Mouse (Mus musculus) heart, embryonic 14.5 days (tissue): ENCODE measurements around the gene Prr12. TPM values are rescaled to one million over a fixed set of nuclear protein-coding genes. Genes with fewer than 3 reads are reported as not detected.

Experiments used
- ATAC-seq: fragments of 200-750 bp; cut with Nextera tagmentation; 2 replicates; pipeline ENCODE4 v1.8.0; 2017; ENCODE audit warnings: low read depth, moderate TSS enrichment; ENCODE audit not compliant: insufficient number of reproducible peaks, insufficient read depth, low FRiP score
- H3K27ac ChIP-seq, 2 experiments: fragments of 200-500 bp in 1 of 2; fragments of 300-500 bp in 1 of 2; sonication (generic) in 1 of 2; replicated peaks in 1 of 2; 2 replicates each; pipeline ENCODE4 v1.5.1; 2012 to 2014; ENCODE audit warnings: low read depth in 2 of 2, low read length in 2 of 2, control low read depth in 1 of 2, mild to moderate bottlenecking in 1 of 2, mixed read lengths in 1 of 2; ENCODE audit not compliant: control insufficient read depth in 1 of 2, insufficient read depth in 1 of 2
- H3K27me3 ChIP-seq: fragments of 300-500 bp; sonication (generic); 2 replicates; pipeline ENCODE4 v1.6.1; 2014; ENCODE audit warnings: mild to moderate bottlenecking, low read length, control low read depth; ENCODE audit not compliant: control insufficient read depth, insufficient read depth
- H3K36me3 ChIP-seq: fragments of 300-500 bp; sonication (generic); 2 replicates; pipeline ENCODE4 v1.6.1; 2014; ENCODE audit warnings: mild to moderate bottlenecking, control low read depth, low read length, mixed read lengths; ENCODE audit not compliant: control insufficient read depth, insufficient read depth
- H3K4me1 ChIP-seq, 2 experiments: fragments of 200-500 bp in 1 of 2; fragments of 300-500 bp in 1 of 2; sonication (generic) in 1 of 2; 2 replicates each; pipeline ENCODE4 v1.6.1; 2012 to 2014; ENCODE audit warnings: low read length in 2 of 2, control low read depth in 1 of 2, mixed read lengths in 1 of 2; ENCODE audit not compliant: control insufficient read depth in 2 of 2, insufficient read depth in 2 of 2
- H3K4me2 ChIP-seq: fragments of 300-500 bp; sonication (generic); 2 replicates; pipeline ENCODE4 v1.6.1; 2014; ENCODE audit warnings: mild to moderate bottlenecking, low read length
- H3K4me3 ChIP-seq, 2 experiments: fragments of 200-500 bp in 1 of 2; fragments of 300-500 bp in 1 of 2; sonication (generic) in 1 of 2; 2 replicates each; pipeline ENCODE4 v1.5.1; 2012 to 2014; ENCODE audit warnings: low read length in 2 of 2, mild to moderate bottlenecking in 2 of 2, control low read depth in 1 of 2, low read depth in 1 of 2, moderate library complexity in 1 of 2; ENCODE audit not compliant: control insufficient read depth in 1 of 2, insufficient read depth in 1 of 2
- H3K9ac ChIP-seq: fragments of 300-500 bp; sonication (generic); 2 replicates; pipeline ENCODE4 v1.6.1; 2014; ENCODE audit warnings: mild to moderate bottlenecking, low read length
- H3K9me3 ChIP-seq: fragments of 300-500 bp; sonication (generic); 2 replicates; pipeline ENCODE4 v1.6.1; 2016; ENCODE audit warnings: low read length, control low read depth; ENCODE audit not compliant: control insufficient read depth
- WGBS: fragments of 180-500 bp; shearing (Covaris S2); extraction: QIAGEN DNeasy Blood & Tissue Kit; methylation state at CpG from one replicate; pipeline ENCODE4 v1.1.7; 2014; 5-methylcytosine and 5-hydroxymethylcytosine counted together
- polyA plus RNA-seq: library from polyadenylated mRNA; unstranded; fragments of >200 nt; fragmentation: Nextera tagmentation; extraction: Ambion mirVana; gene quantifications from 2 replicates; pipeline ENCODE4 v1.2.1, GENCODE M21; 2014

Prr12 gene
- polyA plus RNA-seq, 1 experiment from 2014 or later, result 8.7 TPM

DNA sequence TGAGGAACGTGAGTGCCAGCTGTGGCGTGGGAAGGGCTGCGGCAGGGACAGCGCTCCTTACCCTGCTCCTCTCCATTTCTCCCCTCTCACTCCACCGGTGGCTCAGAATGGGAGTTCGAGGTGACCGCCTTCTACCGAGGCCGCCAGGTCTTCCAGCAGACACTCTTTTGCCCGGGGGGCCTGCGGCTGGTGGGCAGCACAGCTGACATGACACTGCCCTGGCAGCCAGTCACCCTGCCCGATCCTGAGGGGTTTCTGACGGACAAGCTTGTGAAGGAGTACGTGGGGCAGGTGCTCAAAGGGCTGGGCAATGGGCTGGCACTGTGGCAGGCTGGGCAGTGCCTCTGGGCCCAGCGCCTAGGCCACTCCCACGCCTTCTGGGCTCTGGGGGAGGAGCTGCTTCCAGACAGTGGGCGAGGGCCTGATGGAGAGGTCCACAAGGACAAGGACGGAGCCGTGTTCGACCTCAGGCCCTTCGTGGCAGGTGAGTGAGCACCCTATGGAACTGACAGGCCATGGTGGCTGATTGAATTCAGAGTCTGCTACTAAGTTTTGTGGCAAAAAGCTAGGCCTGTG lies 52.1 kb downstream of the Prr12 start:
- no peaks in the 10 kb centered on the region for H3K27me3 ChIP-seq
- H3K4me2 ChIP-seq, result no peak overlapping the region
- no peaks in the 10 kb centered on the region for H3K9me3 ChIP-seq
- H3K4me3 ChIP-seq, result no peak overlapping the region
- no peak for ATAC-seq
- H3K4me1 ChIP-seq, result peaks cover 14 to 34% of the 10 kb centered on the region in 2 experiments
- peaks cover 63% of the 10 kb centered on the region for H3K36me3 ChIP-seq
- 83% methylated on average over 21 of the region's 21 CpGs for WGBS
- H3K27ac ChIP-seq, result no peak overlapping the region
- H3K9ac ChIP-seq, result no peak overlapping the region

DNA sequence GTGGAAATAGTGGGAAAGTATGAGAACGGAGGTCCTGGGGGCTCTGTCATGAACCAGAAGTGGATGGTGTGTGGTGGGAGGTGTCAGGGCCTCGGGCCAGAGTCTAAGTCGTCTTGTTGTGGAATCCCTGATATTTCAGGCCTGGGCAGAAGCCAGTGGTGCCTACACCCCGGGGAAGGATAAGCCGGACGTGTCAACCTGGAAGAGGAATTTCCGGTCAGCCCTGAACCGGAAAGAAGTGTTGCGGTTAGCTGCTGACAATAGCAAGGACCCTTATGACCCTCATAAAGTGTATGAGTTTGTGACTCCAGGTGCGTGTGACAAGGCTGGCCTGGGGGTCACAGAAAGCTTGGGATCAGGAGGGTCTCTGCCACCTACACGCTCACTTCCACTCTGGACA lies 52.9 kb downstream of the Prr12 start:
- H3K36me3 ChIP-seq, result peaks cover 63% of the 10 kb centered on the region
- no peak for ATAC-seq

DNA sequence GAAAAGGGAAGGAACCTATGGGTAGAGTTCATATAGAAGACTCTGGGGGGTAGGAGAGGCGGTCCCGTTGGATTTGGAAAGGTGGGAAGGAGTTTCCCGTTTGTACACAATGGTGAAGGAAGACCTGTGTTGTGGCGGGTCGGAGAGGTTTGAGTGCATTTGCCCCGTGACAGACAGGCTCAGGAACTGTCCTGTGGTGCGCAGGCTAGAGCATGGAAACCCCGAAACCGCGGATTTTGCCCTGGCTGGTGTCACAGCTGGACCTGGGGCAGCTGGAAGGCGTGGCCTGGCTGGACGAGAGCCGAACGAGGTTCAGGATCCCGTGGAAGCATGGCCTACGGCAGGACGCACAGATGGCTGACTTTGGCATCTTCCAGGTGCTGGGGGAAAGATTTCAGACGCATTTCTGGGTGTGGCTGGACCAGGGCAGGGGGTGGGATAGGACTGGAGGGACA lies 54.2 kb downstream of the Prr12 start, which contains the start of gene Bcl2l12:
Gene Bcl2l12, minus strand, starts transcription at position 212 of the 455 bp plus-strand sequence.
- ATAC-seq, result 0 out of 2 replicates have a peak, but pooled peaks have one; percentile 1
- Histone ChIP-seq H3K4me2 (peak within 1 kb of the TSS; percentile 75), H3K9me3 (no peaks in the 10 kb centered on the region), H3K4me1 (peaks cover 14 to 34% of the 10 kb centered on the region in 2 experiments), H3K4me3 (peak within 1 kb of the TSS; percentile 58 to 80), H3K9ac (peak within 1 kb of the TSS; percentile 88), H3K27ac (peak within 1 kb of the TSS; percentile 73 to 83), H3K36me3 (peaks cover 63% of the 10 kb centered on the region), H3K27me3 (no peaks in the 10 kb centered on the region)
- 2% methylated on average over 18 of the region's 18 CpGs for WGBS

More for the DNA sequence above, 52.9 kb downstream of the Prr12 start:
- Histone ChIP-seq H3K4me1 (peaks cover 14 to 34% of the 10 kb centered on the region in 2 experiments), H3K4me3 (peak overlapping the region in 1 of 2 experiments; percentile 3; a peak in 1 of 4 replicates), H3K27ac (peak overlapping the region; percentile 31 to 42; a peak in 2 of 4 replicates), H3K4me2 (peak overlapping the region; percentile 75), H3K9ac (peak overlapping the region; percentile 44; the same call in 1 of the 2 replicates), H3K27me3 (no peaks in the 10 kb centered on the region), H3K9me3 (no peaks in the 10 kb centered on the region)
- WGBS, result 41% methylated on average over 11 of the region's 11 CpGs

DNA sequence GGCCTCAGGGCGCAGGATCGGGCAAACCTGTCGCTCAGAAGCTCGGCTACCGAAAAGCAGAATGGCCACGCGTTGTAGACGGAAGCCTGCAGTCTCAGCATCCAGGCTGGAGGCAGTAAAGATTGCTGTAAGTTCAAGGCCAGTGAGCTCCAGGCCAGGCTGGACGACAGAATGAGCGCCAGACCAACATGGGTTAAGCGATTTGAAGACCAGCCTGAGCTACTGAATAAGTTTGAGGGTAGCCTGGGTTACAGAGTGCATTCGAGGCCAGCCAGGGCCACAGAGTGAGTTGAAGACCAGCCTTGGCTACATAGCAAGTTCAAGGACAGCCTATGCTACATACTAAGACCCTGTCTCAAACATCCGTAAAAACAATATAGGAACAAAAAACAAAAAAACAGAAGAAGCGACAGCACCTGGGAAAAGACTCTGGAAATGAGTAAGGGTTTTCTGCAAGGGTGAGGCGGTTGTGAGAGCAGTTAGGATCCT lies 54.7 kb downstream of the Prr12 start:
- peak overlapping the region; percentile 73 to 83 for H3K27ac ChIP-seq
- peaks cover 14 to 34% of the 10 kb centered on the region in 2 experiments for H3K4me1 ChIP-seq
- ATAC-seq, result no peak
- peak overlapping the region; percentile 75 for H3K4me2 ChIP-seq
- H3K9me3 ChIP-seq, result no peaks in the 10 kb centered on the region
- peak overlapping the region; percentile 58 to 80 for H3K4me3 ChIP-seq
- peaks cover 63% of the 10 kb centered on the region for H3K36me3 ChIP-seq
- 3% methylated on average over 15 of the region's 15 CpGs for WGBS
- H3K27me3 ChIP-seq, result no peaks in the 10 kb centered on the region
- peak overlapping the region; percentile 88 for H3K9ac ChIP-seq

DNA sequence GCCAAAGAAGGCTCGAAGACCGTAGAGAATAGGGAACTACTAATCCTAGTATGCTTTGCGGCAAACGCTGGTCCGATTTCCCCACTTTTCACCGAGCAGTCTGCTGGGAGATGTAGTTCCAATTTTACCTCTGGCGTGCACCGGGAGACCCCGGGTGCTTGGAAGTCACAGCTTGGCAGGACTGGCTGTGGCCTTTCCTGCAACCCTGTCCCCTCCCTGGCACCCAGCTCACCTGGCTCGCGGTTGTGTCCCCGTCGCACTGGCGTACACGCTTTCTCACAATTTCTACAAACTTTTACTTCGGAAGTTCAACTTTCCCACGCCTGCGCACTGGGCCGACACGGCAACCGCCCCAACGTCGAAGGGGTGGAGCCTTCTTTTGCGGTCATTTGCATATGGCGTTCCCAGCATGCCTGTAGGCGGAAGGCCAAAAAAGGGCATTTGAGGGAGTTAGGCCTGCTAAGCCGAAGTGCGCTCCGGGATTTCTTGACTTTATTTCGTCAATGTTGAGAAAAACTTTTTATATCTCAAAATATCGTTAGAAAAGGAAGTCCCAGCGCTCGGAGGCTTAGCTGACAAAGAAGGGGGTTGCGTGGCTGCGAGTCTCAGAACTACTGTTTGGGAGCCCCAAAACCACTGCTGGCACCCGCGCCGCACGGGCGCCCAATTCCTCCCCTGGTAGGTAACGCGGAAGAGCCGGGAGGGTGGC lies 55.3 kb downstream of the Prr12 start, which contains the start of gene Irf3:
Gene Irf3, plus strand, starts transcription at position 418 of the 709 bp plus-strand sequence.
- Histone ChIP-seq H3K27ac (peak within 1 kb of the TSS; percentile 81 to 83), H3K27me3 (no peaks in the 10 kb centered on the region), H3K36me3 (peaks cover 63% of the 10 kb centered on the region), H3K4me3 (peak within 1 kb of the TSS; percentile 58 to 84), H3K4me1 (peaks cover 14 to 34% of the 10 kb centered on the region in 2 experiments), H3K9ac (peak within 1 kb of the TSS; percentile 88), H3K9me3 (no peaks in the 10 kb centered on the region), H3K4me2 (peak within 1 kb of the TSS; percentile 75)
- WGBS, result under 1% methylated on average over 43 of the region's 43 CpGs
- peak; percentile 87 for ATAC-seq

DNA sequence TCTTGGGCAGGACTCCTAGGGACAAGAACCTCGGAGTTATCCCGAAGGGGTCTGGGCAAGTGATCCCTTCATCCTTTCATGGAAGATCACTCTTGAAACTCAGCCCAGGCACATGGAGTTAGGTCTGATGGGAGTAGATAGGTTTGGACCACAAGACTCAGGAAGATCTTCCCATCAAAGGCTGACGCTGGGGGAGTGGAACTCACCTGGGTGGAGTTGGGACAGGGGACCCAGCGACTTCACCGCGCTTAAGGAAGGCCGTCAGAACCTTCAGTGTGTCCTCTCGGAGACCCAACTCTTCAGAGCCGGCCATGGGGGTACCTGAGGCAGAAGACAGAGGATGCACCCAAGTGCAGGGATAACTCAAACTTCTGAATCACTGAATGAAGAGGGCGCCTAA lies 56.0 kb downstream of the Prr12 start:
- Histone ChIP-seq H3K36me3 (peaks cover 63% of the 10 kb centered on the region), H3K9me3 (no peaks in the 10 kb centered on the region), H3K9ac (peak overlapping the region; percentile 88), H3K27me3 (no peaks in the 10 kb centered on the region), H3K4me2 (peak overlapping the region; percentile 75), H3K4me1 (peaks cover 14 to 34% of the 10 kb centered on the region in 2 experiments), H3K27ac (peak overlapping the region; percentile 64 to 83), H3K4me3 (peak overlapping the region; percentile 58 to 84)
- 11% methylated on average over 10 of the region's 10 CpGs for WGBS
- no peak for ATAC-seq

DNA sequence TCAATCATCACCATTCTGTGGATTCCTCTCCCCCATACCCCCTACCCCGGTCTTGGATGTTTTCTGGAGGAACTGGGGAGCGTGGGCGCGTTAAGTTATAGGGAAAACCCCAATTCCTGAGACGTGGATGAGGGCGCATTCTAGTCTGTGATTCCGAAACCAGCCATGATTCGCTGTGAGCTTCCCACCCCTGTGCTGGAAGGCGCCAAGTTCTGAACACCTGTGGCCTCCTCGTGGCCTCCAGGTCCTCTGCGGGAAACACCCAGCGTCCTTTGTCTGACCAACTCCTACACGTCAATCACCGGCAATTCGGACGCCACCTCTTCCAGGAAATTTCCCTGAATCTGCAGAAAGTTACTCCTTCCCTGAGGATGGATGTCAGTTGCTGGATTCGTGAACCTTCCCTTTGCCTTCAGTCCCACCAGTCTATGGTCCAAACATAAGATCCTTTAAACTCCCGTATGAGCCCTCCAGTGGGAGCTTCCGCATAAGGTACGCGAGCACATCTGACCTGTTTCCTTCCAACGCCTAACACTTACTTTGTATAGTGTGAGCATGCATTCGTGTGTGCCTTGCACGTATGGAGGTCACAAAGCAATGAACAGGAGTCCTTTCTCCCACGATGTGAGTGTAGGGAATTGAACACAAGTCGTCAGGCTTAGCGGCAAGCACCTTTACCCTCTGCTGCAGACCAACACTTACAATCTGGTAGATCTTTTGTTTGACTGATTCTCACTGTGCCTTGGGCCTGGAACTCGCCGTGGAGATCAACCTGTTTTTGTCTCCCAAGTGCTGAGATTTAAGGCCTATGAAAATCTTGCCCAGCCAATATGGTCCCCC lies 65.6 kb downstream of the Prr12 start:
- Histone ChIP-seq H3K9me3 (no peaks in the 10 kb centered on the region), H3K4me1 (peaks cover 12 to 29% of the 10 kb centered on the region in 2 experiments), H3K36me3 (peaks cover 48% of the 10 kb centered on the region), H3K4me3 (peak overlapping the region; percentile 73 to 79), H3K27ac (peak overlapping the region; percentile 89 to 94), H3K4me2 (peak overlapping the region; percentile 84), H3K27me3 (no peaks in the 10 kb centered on the region), H3K9ac (peak overlapping the region; percentile 80)
- no peak for ATAC-seq
- under 1% methylated on average over 29 of the region's 29 CpGs for WGBS
